Mouse (Mus musculus): ENCODE data around the gene Cacnb2.

Cacnb2 gene

DNA sequence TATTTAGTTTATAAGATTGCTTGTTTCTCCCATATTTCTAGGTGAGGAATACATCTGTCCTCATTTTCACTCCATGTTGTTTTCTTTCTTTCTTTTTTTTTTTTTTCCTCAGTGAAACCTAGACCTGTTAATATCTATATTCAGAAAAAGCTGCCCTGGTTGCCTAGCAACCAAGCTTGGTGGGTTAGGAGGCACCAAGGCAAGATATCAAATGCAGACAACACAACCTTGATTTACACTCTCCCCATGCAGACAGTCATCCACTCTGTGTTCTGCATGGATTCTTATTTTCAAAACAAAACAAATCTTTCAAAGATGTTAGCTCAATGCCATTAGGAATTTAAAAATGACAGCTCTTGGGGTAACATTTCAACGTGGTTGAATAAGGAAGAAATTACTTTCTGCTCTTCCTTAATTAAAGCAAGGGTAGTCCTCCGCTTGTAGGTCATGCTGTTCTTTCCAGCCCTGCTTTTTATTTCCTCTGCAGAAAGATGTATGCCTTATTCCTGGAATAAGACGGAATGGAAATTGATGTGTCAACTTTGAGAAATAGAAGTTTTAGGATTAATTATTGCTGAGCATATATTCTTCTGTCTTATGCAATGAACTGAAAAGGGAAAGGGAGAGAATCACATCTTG, 172.1 kb downstream of the Cacnb2 start:
- DNase-seq (ENCODE audit: low spot score in 2 of 2): no peak

DNA sequence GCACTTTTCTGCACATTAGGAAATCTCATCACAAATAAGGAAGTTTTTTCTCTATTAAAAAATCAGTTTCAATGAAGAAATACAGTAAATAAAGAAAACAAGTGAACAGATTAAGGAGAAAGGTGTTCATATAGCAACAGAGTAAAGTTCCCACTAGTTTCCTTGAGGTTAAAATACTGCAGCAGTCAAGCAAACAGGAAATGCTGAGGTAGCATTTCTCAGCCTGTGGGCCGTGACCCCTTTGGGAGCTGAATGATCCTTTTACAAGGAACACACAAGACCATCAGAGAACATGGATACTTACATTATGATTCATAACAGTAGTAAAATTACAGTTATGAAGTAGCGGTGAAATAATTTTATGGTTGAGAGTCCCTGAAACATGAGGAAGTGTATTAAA, 185.1 kb downstream of the Cacnb2 start:
- DNase-seq (ENCODE audit: low spot score in 2 of 2): no peak

DNA sequence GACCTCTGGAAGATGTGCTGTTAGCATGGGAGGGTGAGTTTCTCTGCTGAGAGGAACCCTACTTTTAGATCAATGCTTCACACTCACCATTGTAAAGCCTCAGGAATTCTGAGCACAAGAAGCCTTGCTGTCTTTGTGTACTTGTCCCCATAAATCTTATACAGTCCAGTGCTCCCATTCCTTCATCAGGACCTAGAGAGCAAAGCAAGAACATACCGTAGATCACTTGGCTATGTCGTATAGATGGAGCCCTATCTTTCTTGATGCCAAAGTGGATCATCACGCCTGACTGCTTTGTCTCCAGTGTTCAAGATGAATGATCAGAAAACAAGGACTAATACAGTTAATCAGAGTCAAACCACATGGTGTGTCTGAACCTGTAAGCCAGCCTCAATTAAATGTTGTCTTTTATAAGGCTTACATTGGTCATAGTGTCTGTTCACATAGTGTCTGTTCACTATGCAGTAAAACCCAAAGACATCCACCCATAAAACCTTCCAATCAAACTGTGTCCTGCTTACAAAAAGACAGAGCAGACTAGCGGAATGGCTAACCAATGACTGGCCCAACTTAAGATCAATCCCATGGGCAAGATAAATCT, 198.7 kb downstream of the Cacnb2 start:
- no peak for DNase-seq (ENCODE audit: low spot score in 2 of 2)

DNA sequence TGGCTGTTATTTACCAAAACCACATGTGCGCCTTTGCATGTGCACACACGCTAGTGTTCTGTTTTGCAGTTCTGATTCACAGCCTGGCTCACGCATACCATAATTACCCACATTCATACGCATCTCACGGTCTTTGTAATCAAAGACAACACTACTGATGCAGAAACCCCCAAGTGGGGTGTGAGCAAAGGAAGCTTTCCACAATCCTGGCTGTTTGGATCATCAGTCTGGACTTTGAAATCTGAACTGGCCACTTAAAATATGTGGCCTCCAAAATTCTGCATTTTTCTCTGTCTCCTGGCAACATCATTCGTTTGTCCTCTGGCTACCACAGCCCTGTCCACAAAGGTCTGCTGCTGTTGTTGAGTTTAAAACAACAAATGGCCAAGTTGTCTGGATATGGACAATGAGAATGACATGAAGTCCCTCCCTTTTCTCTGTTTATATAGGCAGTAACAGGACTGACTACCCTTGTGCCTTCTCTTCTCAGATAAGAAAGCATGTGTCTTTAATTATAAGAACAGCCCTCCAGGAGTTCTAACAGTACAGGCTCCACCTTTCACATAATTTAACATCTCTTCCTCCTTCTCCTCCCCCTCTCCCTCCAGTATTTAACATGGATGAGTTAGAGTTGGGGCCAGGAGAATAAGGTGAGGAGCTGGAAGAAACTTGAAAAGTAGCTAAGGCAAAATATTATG, 204.9 kb downstream of the Cacnb2 start:
- DNase-seq (ENCODE audit: low spot score in 2 of 2): no peak

DNA sequence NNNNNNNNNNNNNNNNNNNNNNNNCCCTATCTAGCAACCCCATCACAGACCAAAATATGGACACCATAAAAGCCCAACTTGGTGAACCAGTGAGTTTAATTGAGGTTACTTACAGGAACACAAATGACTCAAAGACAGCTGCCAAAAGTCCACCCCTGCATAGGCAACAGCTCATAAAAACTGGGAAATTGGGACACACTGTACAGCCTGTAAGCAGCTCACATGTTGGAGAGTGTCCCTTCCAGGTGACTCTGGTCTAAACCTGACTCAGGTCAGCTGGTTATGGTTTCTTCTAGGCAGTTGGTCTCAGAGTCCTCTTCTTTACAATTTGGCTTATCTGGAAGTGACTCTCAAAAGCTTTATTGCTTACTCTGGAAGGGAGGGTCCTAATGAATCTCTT, 212.1 kb downstream of the Cacnb2 start:
- no peak for DNase-seq (ENCODE audit: low spot score in 2 of 2)

DNA sequence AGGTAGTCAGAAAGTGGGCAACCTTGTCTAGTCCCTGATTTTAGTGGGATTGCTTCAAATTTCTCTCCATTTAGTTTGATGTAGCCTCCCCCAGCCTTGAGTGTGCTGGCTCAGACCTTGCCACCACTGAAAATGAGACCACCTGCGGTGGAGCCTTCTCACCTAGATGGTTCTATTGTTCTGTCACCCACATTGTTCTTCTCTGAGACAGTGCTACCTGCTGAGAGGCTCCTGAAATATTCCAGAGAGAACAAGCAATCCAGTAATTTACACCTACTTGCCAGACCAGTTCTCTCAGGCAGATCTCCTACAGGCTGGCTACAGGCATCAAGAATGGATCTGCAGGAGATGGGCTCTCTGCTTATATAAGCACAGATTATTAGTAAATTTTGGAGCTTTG, 215.8 kb downstream of the Cacnb2 start:
- no peak for DNase-seq (ENCODE audit: low spot score in 2 of 2)

DNA sequence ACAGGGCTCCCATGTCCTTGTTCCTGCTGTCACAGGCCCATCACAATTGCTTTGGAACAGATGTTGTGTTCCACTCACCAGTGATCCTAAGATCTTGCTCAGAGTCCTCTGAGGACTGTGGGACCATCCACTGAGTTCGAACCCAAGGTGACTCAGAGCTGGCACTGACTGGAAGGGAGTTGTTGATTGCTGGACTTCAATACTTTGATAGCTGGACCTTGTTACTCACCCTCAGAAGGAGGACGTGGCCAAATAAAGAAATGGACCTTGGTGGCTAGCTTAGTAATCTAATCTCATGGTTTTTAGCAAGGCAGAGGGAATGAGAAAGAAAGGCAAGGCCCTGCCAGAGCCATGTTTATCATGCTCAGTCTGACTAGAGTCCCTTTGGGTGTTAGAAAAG, 218.1 kb downstream of the Cacnb2 start:
- no peak for DNase-seq (ENCODE audit: low spot score in 2 of 2)

DNA sequence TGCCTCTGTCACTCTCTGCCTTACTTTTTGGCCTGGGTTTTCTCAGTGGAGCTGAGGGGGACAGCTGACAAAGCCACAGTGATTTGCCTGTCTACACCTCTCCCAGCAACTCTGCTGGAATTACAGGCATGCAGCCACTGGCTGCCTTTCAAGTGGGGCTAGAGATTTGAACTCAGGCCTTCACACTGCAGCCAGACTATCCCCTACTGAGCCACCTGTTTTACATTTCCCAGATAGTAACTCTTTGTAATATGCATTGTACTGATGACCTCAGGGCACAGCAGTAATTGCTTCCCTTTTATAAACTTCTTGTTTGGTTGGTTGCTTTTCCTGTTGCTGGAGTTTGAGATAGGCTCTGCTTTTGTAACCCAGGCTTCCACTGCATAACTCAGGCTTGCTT, 220.2 kb downstream of the Cacnb2 start:
- DNase-seq (ENCODE audit: low spot score in 2 of 2): no peak

DNA sequence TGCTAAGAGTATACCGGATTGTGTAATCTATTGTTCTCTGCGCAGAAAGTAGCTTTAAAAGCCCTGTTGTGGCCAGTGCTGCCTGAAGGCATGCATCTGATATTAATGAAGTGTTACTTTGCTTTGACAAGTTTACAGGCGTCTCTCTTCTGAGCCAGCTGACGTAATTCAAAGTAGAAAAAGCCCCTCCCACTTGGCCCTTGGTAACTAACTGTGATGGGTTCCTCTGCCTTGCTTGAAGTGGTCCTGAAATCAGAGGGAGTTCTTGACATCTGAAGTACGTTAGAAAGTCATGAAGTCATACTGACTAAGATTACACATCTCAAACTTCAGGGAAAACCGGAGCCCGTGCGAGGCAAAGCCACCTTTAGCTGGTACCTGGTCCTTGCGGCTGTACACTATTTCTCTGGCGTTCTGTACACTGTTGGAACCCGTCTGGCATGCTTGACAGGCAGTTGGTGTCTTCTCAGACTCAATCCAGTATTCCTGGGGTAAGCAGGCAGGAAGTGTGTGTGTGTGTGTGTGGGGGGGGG, 221.0 kb downstream of the Cacnb2 start:
- no peak for DNase-seq (ENCODE audit: low spot score in 2 of 2)

DNA sequence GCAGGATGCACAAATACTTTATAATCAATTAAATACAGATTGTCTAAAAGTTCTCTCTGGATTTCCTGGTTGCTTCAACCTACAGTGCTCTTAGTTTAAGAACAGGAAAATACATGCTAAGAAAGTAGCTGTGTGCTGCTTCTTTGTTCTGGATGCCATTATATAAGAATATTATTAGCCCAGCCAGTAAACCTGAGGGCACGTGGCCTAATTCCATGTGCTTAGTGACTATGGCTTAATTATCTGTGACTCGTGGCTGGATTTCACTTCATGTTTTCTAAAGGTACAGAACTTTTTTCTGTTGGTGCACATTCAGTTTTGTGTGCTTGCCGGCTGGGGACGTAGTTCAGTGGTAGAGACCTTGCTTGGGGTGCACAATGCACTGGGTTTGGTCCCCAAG, 222.3 kb downstream of the Cacnb2 start:
- no peak for DNase-seq (ENCODE audit: low spot score in 2 of 2)

DNA sequence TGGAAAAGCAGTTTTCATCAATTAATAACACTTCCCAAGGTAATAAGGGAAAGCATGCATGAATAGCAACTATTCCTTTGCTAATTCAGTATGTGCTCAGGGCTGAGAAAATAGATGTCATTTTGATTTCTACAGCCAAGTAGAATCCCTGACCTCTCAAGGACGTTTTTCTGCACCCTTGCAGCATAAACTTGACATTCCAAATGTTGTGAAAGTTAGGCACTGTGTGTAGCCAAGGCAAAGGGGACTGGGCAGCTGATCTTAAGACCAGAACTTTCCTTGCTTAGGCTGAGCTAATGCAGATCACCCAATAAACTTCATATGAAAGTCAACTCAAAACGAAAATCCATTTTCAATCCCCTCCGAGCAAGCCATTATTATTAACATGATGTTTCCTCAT, 226.6 kb downstream of the Cacnb2 start:
- no peak for DNase-seq (ENCODE audit: low spot score in 2 of 2)

DNA sequence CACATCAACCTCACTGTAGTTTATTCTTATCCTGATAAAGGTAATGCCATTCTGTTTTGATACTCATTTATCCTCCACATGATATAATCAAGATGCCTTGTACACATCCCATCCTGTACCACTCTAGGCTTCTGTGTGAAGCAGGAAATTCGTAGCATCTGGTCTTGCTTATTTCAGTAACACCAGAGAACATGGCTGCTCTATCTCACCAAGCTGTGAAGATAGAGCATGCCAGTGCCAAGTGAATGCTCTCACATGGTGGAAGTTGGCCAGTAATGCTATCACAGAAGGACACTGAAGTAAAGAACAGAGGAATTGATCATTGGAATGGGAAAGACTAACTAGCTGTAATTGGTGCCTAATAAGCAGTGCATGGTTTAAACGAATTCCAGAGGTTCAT, 228.4 kb downstream of the Cacnb2 start:
- no peak for DNase-seq (ENCODE audit: low spot score in 2 of 2)

DNA sequence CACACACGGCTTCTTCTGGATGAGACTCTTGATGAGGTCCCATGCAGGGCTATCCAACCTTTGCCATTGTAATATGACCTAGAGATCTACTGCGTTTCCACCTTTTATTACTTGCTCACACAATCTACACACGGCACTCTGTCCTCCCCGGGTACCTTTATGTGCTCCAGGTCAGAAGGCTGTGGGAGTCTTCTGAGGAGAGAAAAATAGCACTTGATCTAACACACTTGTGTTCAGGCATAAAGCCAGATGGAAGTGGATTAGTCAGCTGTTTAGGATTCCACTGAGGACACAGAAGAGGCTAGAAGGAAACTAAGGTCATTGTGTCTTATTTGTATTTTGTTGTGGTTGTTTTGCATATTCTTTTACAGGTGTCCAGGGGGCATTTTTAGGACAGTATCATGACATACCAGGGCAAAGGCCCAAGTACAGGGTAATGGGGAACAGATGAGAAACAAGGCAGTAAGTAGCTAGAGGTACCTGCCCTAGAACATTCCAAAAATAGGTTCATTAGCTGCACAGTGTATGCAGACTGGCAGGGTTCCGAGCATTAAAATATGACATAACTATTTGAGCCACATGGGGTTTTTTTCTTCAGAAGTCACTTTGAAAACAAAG, 231.9 kb downstream of the Cacnb2 start:
- no peak for DNase-seq (ENCODE audit: low spot score in 2 of 2)

DNA sequence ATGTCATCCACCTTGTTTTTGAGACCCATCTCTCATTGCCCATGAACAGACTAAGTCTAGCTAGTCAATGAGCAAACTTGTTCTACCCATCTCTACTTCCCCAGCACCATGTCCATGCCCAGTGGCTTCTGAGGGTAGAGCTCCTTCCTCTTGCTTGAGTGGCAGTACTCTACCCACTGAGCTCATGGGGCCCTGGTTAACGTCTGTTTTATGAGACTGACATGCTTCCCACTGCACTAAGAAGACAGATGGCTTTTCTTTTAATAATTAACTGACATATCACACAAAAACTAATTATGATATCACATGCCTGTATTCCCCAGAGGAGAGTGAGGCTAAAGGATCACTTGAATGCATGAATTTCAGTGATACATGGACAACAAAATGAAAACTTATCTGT, 238.4 kb downstream of the Cacnb2 start:
- no peak for DNase-seq (ENCODE audit: low spot score in 2 of 2)

DNA sequence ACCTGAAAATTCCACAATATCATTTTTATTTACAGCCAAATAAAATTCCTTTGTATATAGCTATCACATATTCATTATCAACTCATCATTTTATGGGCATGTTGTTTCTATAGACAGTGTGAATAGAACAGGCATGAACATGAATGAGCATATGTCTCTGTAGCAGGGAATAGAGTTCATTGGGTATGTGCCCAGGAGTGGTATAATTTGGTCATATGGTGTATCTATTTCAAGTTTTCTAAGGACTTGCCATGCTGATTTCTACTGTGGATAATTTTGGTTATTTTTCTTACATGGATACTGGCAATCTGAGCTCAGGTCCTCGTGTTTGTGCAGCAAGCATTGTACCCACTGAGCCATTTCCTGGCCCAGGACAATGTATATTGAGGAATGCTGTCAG, 243.8 kb downstream of the Cacnb2 start:
- DNase-seq (ENCODE audit: low spot score in 2 of 2): no peak

DNA sequence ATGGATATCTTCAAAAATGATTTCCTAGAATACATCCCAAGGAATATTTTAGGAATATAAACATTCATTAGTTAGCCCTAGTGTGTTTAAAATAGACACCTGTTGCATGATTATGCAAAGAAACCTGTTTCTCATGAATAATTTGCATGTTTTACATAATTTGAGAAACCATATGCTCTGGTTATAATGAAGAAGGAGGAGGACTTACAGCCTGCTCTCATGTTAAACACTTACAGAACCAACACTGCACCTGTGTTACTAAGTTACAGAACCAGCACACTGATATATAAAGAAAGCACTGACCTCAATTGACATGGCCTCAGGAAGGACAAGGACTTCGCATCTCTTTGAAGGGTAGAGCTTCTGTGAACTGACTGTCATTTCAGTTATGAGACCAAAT, 244.3 kb downstream of the Cacnb2 start:
- DNase-seq (ENCODE audit: low spot score in 2 of 2): no peak

DNA sequence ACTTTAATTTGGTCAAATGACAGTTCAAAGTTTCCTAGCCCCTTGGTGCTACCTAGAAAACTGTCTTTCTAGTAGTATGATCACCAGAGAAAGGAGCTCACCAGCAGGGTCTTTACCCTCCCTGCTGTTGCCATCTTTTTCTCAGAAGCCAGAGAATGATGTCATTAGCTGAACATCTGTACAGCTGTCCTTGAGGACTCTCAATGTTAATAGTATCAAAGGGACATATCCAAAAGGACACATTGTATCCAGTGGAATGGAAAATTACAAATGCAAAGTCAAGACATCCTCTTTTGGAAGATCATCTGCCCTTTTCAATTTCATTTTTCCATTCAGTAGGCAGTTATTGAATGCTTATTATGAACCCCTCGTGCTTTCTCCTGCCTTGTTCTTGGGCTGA, 247.9 kb downstream of the Cacnb2 start:
- DNase-seq (ENCODE audit: low spot score in 2 of 2): no peak

DNA sequence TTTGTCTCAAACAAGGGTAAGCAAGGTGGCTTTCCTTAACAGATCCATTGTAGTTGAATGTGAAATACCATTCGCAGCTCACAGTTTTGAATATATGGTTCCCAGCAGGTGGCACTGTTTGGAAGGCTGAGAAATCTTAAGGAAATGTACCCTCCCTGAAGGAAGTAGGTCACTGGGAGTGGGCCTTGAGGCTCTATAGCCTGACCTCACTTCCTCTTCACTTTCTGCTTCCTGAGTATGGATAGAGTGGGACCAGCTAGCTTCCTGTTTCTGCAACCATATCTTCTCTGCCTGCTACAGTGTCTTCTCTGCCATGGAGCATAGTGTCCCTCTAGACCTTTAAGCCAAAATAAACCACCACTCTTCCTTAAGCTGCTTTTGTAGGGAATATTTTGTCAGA, 248.5 kb downstream of the Cacnb2 start:
- DNase-seq (ENCODE audit: low spot score in 2 of 2): no peak

DNA sequence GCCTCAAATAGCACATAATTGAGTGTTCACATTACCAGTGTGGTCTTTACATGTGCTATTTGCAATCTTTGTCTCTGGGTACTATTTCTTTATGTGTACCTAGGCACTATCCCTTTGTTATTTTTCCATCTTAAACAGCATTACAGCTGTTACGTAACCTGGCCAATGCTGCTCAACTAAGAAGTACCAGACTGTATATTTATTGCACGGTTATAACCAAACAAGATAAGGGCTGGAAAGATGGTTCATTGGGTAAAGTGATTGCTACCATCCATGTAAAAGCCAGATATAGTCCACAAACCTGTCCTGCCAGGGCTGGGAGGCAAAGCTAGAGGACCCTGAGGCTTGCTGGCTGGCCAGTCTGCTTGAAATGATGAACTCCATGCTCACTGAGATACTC, 251.2 kb downstream of the Cacnb2 start:
- DNase-seq (ENCODE audit: low spot score in 2 of 2): no peak

DNA sequence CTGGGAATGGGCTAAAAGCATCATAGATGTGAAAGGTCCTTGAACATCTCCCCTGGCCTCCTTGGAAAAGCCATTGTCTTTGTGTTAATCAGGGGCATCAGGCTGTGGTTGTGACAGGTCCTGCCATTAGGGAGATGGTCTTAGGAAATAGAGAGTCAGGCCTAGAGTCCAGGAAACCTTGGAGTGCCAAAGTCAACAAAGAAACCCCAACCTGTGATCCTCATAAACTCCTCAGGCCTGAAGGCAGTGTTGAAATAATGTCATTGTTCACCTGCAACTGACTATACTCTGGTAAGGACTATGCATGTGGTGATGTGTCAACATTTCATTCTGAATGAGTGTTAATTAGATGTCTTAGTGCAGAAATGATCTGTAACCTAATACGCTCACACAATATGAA, 255.4 kb downstream of the Cacnb2 start:
- DNase-seq (ENCODE audit: low spot score in 2 of 2): no peak

DNA sequence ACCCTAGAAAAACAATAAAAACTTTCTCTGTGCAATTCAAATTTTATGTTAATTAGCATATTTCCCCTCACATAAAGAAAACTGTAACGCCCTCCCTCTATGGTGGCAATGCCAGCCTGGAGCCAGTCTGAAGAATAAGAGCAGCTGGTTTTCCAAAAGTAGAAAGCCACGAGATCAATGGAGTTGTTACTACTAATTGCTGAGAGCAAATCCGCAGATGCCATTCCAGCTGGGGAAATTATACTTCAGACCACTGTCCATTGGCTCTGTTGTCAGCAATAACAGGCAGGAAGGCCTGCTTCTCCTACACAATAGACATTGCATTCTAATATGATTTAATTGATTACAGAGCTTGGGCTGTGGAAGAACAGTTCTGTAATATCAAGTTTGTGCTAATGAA, 257.5 kb downstream of the Cacnb2 start:
- no peak for DNase-seq (ENCODE audit: low spot score in 2 of 2)

DNA sequence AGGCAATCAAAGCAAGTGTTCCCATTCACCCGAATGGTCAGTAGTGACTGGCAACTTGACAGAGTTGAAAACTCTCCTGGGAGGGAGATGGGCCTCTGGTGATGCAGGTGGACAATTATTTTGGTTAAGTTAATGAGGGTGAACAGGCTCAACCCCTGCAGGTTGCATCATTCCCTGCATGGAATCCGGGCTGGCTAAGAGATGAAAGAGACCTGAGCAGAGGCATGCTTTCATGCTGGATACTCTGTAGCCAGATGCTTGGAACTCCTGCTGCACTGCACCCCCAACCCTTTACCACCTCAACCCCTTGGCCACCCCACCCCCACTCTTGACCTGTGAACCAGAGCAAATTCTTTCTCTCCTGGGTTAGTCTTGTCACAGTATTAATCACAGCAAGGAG, 258.7 kb downstream of the Cacnb2 start:
- DNase-seq (ENCODE audit: low spot score in 2 of 2): no peak

DNA sequence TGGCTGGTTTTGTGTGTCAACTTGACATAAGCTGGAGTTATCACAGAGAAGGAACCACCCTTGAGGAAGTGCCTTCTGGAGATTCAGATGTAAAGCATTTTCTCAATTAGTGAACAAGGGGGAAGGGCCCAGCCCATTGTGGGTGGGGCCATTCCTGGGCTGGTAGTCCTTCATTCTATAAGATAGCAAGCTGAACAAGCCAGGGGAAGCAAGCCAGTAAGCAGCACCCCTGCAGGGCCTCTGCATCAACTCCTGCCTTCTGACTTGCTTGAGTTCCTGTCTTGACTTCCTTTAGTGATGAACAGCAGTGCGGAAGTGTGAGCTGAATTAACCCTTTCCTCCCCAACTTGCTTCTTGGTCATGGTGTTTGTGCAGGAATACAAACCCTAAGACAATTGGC, 260.1 kb downstream of the Cacnb2 start:
- no peak for DNase-seq (ENCODE audit: low spot score in 2 of 2)

Data from cerebellum, postnatal 4 days (tissue).